Mouse (Mus musculus) testis, postnatal 14 days (tissue): ENCODE data around the gene Kcnj14.
A peak's percentile ranks its signal among the peaks of the same experiment; 100 is the strongest.

ENCODE experiments used
- DNase-seq: peaks from one replicate; pipeline ENCODE4 v3.0.0; 2021; ENCODE audit warnings: low spot score

Kcnj14 gene

GRCm38 (mm10) chr7:45831128-45831525 lies 6.5 kb upstream of the Kcnj14 start:
- DNase-seq, result no peak

- DNase-seq, result peak; percentile 92
Observed at GRCm38 (mm10) chr7:45830427-45831127, 6.0 kb upstream of the Kcnj14 start, which contains the start of gene Grwd1. TSS of gene Grwd1 (minus strand) at chr7:45830944.

GRCm38 (mm10) chr7:45826631-45827030 lies 2.0 kb upstream of the Kcnj14 start:
- DNase-seq, result no peak

- no peak for DNase-seq
Observed at GRCm38 (mm10) chr7:45820913-45821312, 3.7 kb downstream of the Kcnj14 start.

- DNase-seq, result no peak
Observed at GRCm38 (mm10) chr7:45819843-45820242, 4.7 kb downstream of the Kcnj14 start.

GRCm38 (mm10) chr7:45815984-45816351 lies 8.6 kb downstream of the Kcnj14 start:
- no peak for DNase-seq

GRCm38 (mm10) chr7:45815323-45815983 lies 9.1 kb downstream of the Kcnj14 start:
- no peak for DNase-seq

GRCm38 (mm10) chr7:45814841-45815240 lies 9.7 kb downstream of the Kcnj14 start:
- DNase-seq, result no peak

GRCm38 (mm10) chr7:45813787-45814779 lies 10.5 kb downstream of the Kcnj14 start, which contains the start of gene Cyth2:
TSS of gene Cyth2 (minus strand) at chr7:45814581.
- DNase-seq, result peak; percentile 100

GRCm38 (mm10) chr7:45812921-45813320 lies 11.7 kb downstream of the Kcnj14 start:
- DNase-seq, result no peak

GRCm38 (mm10) chr7:45809276-45810075 lies 15.1 kb downstream of the Kcnj14 start:
- no peak for DNase-seq

- no peak for DNase-seq
Observed at GRCm38 (mm10) chr7:45808471-45808870, 16.1 kb downstream of the Kcnj14 start.

GRCm38 (mm10) chr7:45805941-45806340 lies 18.6 kb downstream of the Kcnj14 start:
- no peak for DNase-seq

GRCm38 (mm10) chr7:45802551-45802950 lies 22.0 kb downstream of the Kcnj14 start:
- no peak for DNase-seq

- DNase-seq, result peak; percentile 86
Observed at GRCm38 (mm10) chr7:45801348-45801747, 23.2 kb downstream of the Kcnj14 start.

- DNase-seq, result no peak
Observed at GRCm38 (mm10) chr7:45800546-45801204, 23.9 kb downstream of the Kcnj14 start.

GRCm38 (mm10) chr7:45800001-45800400 lies 24.6 kb downstream of the Kcnj14 start:
- no peak for DNase-seq

- no peak for DNase-seq
Observed at GRCm38 (mm10) chr7:45798931-45799330, 25.7 kb downstream of the Kcnj14 start.

GRCm38 (mm10) chr7:45798511-45798836 lies 26.1 kb downstream of the Kcnj14 start:
- no peak for DNase-seq

GRCm38 (mm10) chr7:45797661-45798510 lies 26.7 kb downstream of the Kcnj14 start:
- DNase-seq, result no peak
